Mouse (Mus musculus) myocyte (in vitro differentiated cells): ENCODE measurements around the gene Foxr1. TPM values are rescaled to one million over a fixed set of nuclear protein-coding genes. Genes with fewer than 3 reads are reported as not detected.

Source experiments
- H3K27me3 ChIP-seq: one replicate; pipeline ENCODE4 v1.6.1; 2011; ENCODE audit not compliant: control insufficient read depth, insufficient read depth, insufficient read length
- H3K36me3 ChIP-seq: one replicate; pipeline ENCODE4 v1.6.1; 2011; ENCODE audit not compliant: control insufficient read depth, insufficient read depth
- H3K4me2 ChIP-seq: one replicate; pipeline ENCODE4 v1.6.1; 2011; ENCODE audit warnings: low read depth, control low read depth
- H3K4me3 ChIP-seq: one replicate; pipeline ENCODE4 v1.5.1; 2011; ENCODE audit warnings: mild to moderate bottlenecking, control low read depth, moderate library complexity
- H3K79me2 ChIP-seq: one replicate; pipeline ENCODE4 v1.6.1; 2011; ENCODE audit not compliant: control insufficient read depth, insufficient read depth
- H3ac ChIP-seq: one replicate; pipeline ENCODE4 v1.6.1; 2011; ENCODE audit not compliant: control insufficient read depth, insufficient read length
- CEBPB ChIP-seq: IDR thresholded peaks from 2 replicates; pipeline ENCODE4 v1.6.1; 2011; ENCODE audit warnings: mild to moderate bottlenecking, moderate library complexity; ENCODE audit not compliant: poor library complexity, insufficient read depth, severe bottlenecking
- E2F4 ChIP-seq: IDR thresholded peaks from one replicate; pipeline ENCODE4 v1.6.1; 2011; ENCODE audit warnings: mild to moderate bottlenecking, control low read depth, moderate library complexity; ENCODE audit not compliant: insufficient read depth
- MAX ChIP-seq: IDR thresholded peaks from one replicate; pipeline ENCODE4 v1.6.1; 2011; ENCODE audit warnings: low read depth, mild to moderate bottlenecking, control low read depth
- MYOD1 ChIP-seq, 3 experiments: IDR thresholded peaks; one replicate each; pipeline ENCODE4 v1.6.1; 2011; ENCODE audit warnings: control low read depth in 2 of 3, low read depth in 2 of 3, mild to moderate bottlenecking in 2 of 3, moderate library complexity in 1 of 3; ENCODE audit not compliant: insufficient read length in 2 of 3, control insufficient read depth in 1 of 3
- MYOG ChIP-seq, 3 experiments: IDR thresholded peaks; one replicate each; pipeline ENCODE4 v1.6.1; 2011; ENCODE audit warnings: control low read depth in 2 of 3, low read depth in 2 of 3, mild to moderate bottlenecking in 2 of 3; ENCODE audit not compliant: insufficient read length in 2 of 3, control insufficient read depth in 1 of 3, insufficient read depth in 1 of 3
- POLR2A ChIP-seq: IDR thresholded peaks from one replicate; pipeline ENCODE4 v1.6.1; 2011; ENCODE audit warnings: low read depth, mild to moderate bottlenecking, control low read depth, moderate library complexity; ENCODE audit not compliant: insufficient read length
- POLR2AphosphoS2 ChIP-seq: IDR thresholded peaks from one replicate; pipeline ENCODE4 v1.6.1; 2011; ENCODE audit warnings: low read depth, control low read depth; ENCODE audit not compliant: insufficient read length
- REST ChIP-seq: IDR thresholded peaks from one replicate; pipeline ENCODE4 v1.6.1; 2011; ENCODE audit warnings: mild to moderate bottlenecking, control low read depth, moderate library complexity; ENCODE audit not compliant: insufficient read depth, insufficient read length
- SRF ChIP-seq: IDR thresholded peaks from one replicate; pipeline ENCODE4 v1.6.1; 2011; ENCODE audit warnings: low read depth; ENCODE audit not compliant: control insufficient read depth, insufficient read length
- TCF12 ChIP-seq: IDR thresholded peaks from one replicate; pipeline ENCODE4 v1.6.1; 2011; ENCODE audit warnings: mild to moderate bottlenecking, control low read depth; ENCODE audit not compliant: poor library complexity, insufficient read depth, severe bottlenecking
- TCF3 ChIP-seq: IDR thresholded peaks from one replicate; pipeline ENCODE4 v1.6.1; 2011; ENCODE audit warnings: low read depth, control low read depth; ENCODE audit not compliant: insufficient read length
- USF1 ChIP-seq: IDR thresholded peaks from one replicate; pipeline ENCODE4 v1.6.1; 2011; ENCODE audit warnings: low read depth, mild to moderate bottlenecking, control low read depth, moderate library complexity
- polyA plus RNA-seq: library from polyadenylated mRNA; unstranded; fragments of >200 nt; fragmentation: generic; extraction: Trizol; gene quantifications from one replicate; pipeline ENCODE4 v1.2.1, GENCODE M21; 2012; ENCODE audit warnings: missing spikeins

Gene Foxr1
- polyA plus RNA-seq, 1 experiment = not detected

GRCm38 (mm10) chr9:44488416-44488815 is 47.5 kb upstream of the Foxr1 start:
- H3K4me2 ChIP-seq = peak overlapping the region; percentile 100
- H3ac ChIP-seq = no peak overlapping the region
- H3K36me3 ChIP-seq = no peaks in the 10 kb centered on the region
- H3K4me3 ChIP-seq = no peak overlapping the region
- peaks cover 97% of the 10 kb centered on the region for H3K79me2 ChIP-seq
- no peak for TF ChIP-seq MYOG (IDR thresholded peaks at IDR 0.05; ENCODE audit: control insufficient read depth in 1 of 3, insufficient read depth in 1 of 3, insufficient read length in 2 of 3, low read depth in 2 of 3)
- H3K27me3 ChIP-seq = no peaks in the 10 kb centered on the region

GRCm38 (mm10) chr9:44487441-44487840 is 46.5 kb upstream of the Foxr1 start:
- TF ChIP-seq CEBPB = no peak
- TF ChIP-seq REST = no peak
- no peak for TF ChIP-seq USF1
- no peak for TF ChIP-seq MYOG (IDR thresholded peaks at IDR 0.05; ENCODE audit: control insufficient read depth in 1 of 3, insufficient read depth in 1 of 3, insufficient read length in 2 of 3, low read depth in 2 of 3)
- no peak for TF ChIP-seq POLR2A
- TF ChIP-seq MYOD1 (IDR thresholded peaks at IDR 0.05; ENCODE audit: control insufficient read depth in 1 of 3, insufficient read length in 2 of 3, low read depth in 2 of 3) = no peak
- no peak for TF ChIP-seq POLR2AphosphoS2
- TF ChIP-seq E2F4 = no peak
- no peak for TF ChIP-seq TCF3
- no peak for TF ChIP-seq TCF12
- no peak for TF ChIP-seq SRF
- no peak for TF ChIP-seq MAX
- peak overlapping the region; percentile 94 for H3K4me3 ChIP-seq
- peak overlapping the region; percentile 100 for H3K4me2 ChIP-seq

GRCm38 (mm10) chr9:44486741-44487421 is 45.9 kb upstream of the Foxr1 start:
- TF ChIP-seq POLR2A (no peak), MYOG (IDR thresholded peaks at IDR 0.05; ENCODE audit: control insufficient read depth in 1 of 3, insufficient read depth in 1 of 3, insufficient read length in 2 of 3, low read depth in 2 of 3) (no peak), TCF3 (no peak), E2F4 (no peak), MYOD1 (IDR thresholded peaks at IDR 0.05; ENCODE audit: control insufficient read depth in 1 of 3, insufficient read length in 2 of 3, low read depth in 2 of 3) (no peak), MAX (no peak), SRF (no peak), POLR2AphosphoS2 (no peak), USF1 (no peak), CEBPB (no peak), TCF12 (no peak), REST (no peak)
- no peaks in the 10 kb centered on the region for H3K27me3 ChIP-seq
- peak overlapping the region; percentile 100 for H3K4me2 ChIP-seq
- peak overlapping the region; percentile 94 for H3K4me3 ChIP-seq
- H3K36me3 ChIP-seq = no peaks in the 10 kb centered on the region
- peaks cover 91% of the 10 kb centered on the region for H3K79me2 ChIP-seq
- H3ac ChIP-seq = no peak overlapping the region

More at GRCm38 (mm10) chr9:44487441-44487840, 46.5 kb upstream of the Foxr1 start:
- Histone ChIP-seq H3K79me2 (peaks cover 97% of the 10 kb centered on the region), H3K27me3 (no peaks in the 10 kb centered on the region), H3ac (no peak overlapping the region), H3K36me3 (no peaks in the 10 kb centered on the region)

- Histone ChIP-seq H3ac (no peak overlapping the region), H3K4me2 (peak overlapping the region; percentile 100), H3K36me3 (no peaks in the 10 kb centered on the region), H3K4me3 (peak overlapping the region; percentile 94), H3K79me2 (peaks cover 86% of the 10 kb centered on the region), H3K27me3 (no peaks in the 10 kb centered on the region)
- TF ChIP-seq TCF3 (no peak), TCF12 (no peak), USF1 (no peak), MAX (no peak), REST (no peak), POLR2AphosphoS2 (peak; percentile 42), SRF (no peak), CEBPB (no peak), E2F4 (no peak), POLR2A (peak; percentile 51)
Observed at GRCm38 (mm10) chr9:44486335-44486734, 45.4 kb upstream of the Foxr1 start.

- Histone ChIP-seq H3K27me3 (no peaks in the 10 kb centered on the region), H3ac (no peak overlapping the region), H3K36me3 (no peaks in the 10 kb centered on the region), H3K4me2 (peak overlapping the region; percentile 87), H3K79me2 (peaks cover 79% of the 10 kb centered on the region), H3K4me3 (peak overlapping the region; percentile 94)
- no peak for TF ChIP-seq USF1
- TF ChIP-seq POLR2AphosphoS2 = no peak
- no peak for TF ChIP-seq MAX
- TF ChIP-seq SRF = no peak
- TF ChIP-seq MYOD1 (IDR thresholded peaks at IDR 0.05; ENCODE audit: control insufficient read depth in 1 of 3, insufficient read length in 2 of 3, low read depth in 2 of 3) = peak in 1 of 3 experiments; percentile 54
- peak in 1 of 3 experiments; percentile 40 for TF ChIP-seq MYOG (IDR thresholded peaks at IDR 0.05; ENCODE audit: control insufficient read depth in 1 of 3, insufficient read depth in 1 of 3, insufficient read length in 2 of 3, low read depth in 2 of 3)
- TF ChIP-seq CEBPB = no peak
- TF ChIP-seq TCF12 = no peak
- TF ChIP-seq REST = no peak
- TF ChIP-seq TCF3 = no peak
- TF ChIP-seq POLR2A = no peak
Observed at GRCm38 (mm10) chr9:44485516-44486161, 44.7 kb upstream of the Foxr1 start.
